Mouse (Mus musculus) liver, embryonic 12.5 days (tissue): Measurements from ENCODE around the gene Dhps. TPM values are rescaled to one million over a fixed set of nuclear protein-coding genes. Genes with fewer than 3 reads are reported as not detected.
A peak's percentile ranks its signal among the peaks of the same experiment; 100 is the strongest.

Experiments used
- ATAC-seq: fragments of 200-750 bp; cut with Nextera tagmentation; 2 replicates; pipeline ENCODE4 v1.8.0; 2017; ENCODE audit warnings: moderate number of reproducible peaks, mild to moderate bottlenecking, moderate library complexity
- H3K27ac ChIP-seq: fragments of 300-500 bp; sonication (generic); 2 replicates; pipeline ENCODE4 v1.5.1; 2016; ENCODE audit warnings: mild to moderate bottlenecking
- H3K27me3 ChIP-seq: fragments of 300-500 bp; sonication (generic); replicated peaks from 2 replicates; pipeline ENCODE4 v1.6.1; 2016; ENCODE audit warnings: mild to moderate bottlenecking, moderate library complexity
- H3K36me3 ChIP-seq: fragments of 300-500 bp; sonication (generic); 2 replicates; pipeline ENCODE4 v1.6.1; 2016; ENCODE audit warnings: mild to moderate bottlenecking, moderate library complexity
- H3K4me1 ChIP-seq: fragments of 300-500 bp; sonication (generic); 2 replicates; pipeline ENCODE4 v1.6.1; 2016
- H3K4me2 ChIP-seq: fragments of 300-500 bp; sonication (generic); 2 replicates; pipeline ENCODE4 v1.6.1; 2016; ENCODE audit warnings: mild to moderate bottlenecking, moderate library complexity
- H3K4me3 ChIP-seq: fragments of 300-500 bp; sonication (generic); 2 replicates; pipeline ENCODE4 v1.5.1; 2016; ENCODE audit warnings: mild to moderate bottlenecking, moderate library complexity
- H3K9ac ChIP-seq: fragments of 300-500 bp; sonication (generic); 2 replicates; pipeline ENCODE4 v1.6.1; 2016; ENCODE audit warnings: mild to moderate bottlenecking, moderate library complexity
- H3K9me3 ChIP-seq: fragments of 300-500 bp; sonication (generic); replicated peaks from 2 replicates; pipeline ENCODE4 v1.6.1; 2016; ENCODE audit warnings: mild to moderate bottlenecking, moderate library complexity
- WGBS: fragments of 180-500 bp; shearing (Covaris S2); methylation state at CpG from one replicate; pipeline ENCODE4 v1.1.7; 2016; ENCODE audit not compliant: insufficient replicate concordance; 5-methylcytosine and 5-hydroxymethylcytosine counted together
- polyA plus RNA-seq: library from polyadenylated mRNA; unstranded; fragments of >200 nt; fragmentation: Nextera tagmentation; extraction: Ambion mirVana; gene quantifications from 2 replicates; pipeline ENCODE4 v1.2.1, GENCODE M21; 2016

The Dhps gene
- polyA plus RNA-seq, 1 experiment from 2014 or later, result 52.3 TPM

DNA sequence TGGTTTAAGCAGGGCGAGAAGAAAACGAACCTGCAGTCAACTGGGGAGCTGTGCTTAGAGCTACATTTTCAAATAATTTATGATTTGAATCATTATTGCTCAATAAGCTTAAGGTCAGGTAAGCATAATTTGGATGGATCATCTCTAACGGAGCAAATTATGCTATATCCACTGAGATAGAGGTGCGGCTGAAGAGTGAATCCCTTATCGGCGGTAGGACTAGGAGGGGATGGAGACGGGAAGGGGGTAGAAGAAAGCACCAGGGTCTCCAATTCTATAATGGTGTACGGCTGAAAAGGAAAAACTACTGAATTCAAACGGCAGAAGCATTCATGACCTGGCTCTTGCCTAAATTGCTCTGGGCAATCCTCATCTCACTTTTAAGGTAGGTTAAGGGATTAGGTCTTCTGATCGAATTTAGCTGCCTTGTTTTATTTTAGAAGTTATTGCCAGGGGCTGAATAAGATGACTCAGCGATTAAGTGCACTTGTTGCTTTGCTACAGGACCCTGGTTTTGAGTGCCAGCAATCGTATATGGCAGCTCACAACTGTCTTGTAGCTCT is 36.3 kb upstream of the Dhps start:
- 3% methylated on average over 12 of the region's 12 CpGs for WGBS
- H3K27me3 ChIP-seq, result no peaks in the 10 kb centered on the region
- H3K4me3 ChIP-seq, result peak overlapping the region; percentile 86
- no peaks in the 10 kb centered on the region for H3K9me3 ChIP-seq
- peak overlapping the region; percentile 98 for H3K4me2 ChIP-seq
- ATAC-seq, result no peak
- H3K36me3 ChIP-seq, result peaks cover 50% of the 10 kb centered on the region
- peak overlapping the region; percentile 97 for H3K27ac ChIP-seq
- H3K9ac ChIP-seq, result peak overlapping the region; percentile 79
- H3K4me1 ChIP-seq, result peaks cover 67% of the 10 kb centered on the region

DNA sequence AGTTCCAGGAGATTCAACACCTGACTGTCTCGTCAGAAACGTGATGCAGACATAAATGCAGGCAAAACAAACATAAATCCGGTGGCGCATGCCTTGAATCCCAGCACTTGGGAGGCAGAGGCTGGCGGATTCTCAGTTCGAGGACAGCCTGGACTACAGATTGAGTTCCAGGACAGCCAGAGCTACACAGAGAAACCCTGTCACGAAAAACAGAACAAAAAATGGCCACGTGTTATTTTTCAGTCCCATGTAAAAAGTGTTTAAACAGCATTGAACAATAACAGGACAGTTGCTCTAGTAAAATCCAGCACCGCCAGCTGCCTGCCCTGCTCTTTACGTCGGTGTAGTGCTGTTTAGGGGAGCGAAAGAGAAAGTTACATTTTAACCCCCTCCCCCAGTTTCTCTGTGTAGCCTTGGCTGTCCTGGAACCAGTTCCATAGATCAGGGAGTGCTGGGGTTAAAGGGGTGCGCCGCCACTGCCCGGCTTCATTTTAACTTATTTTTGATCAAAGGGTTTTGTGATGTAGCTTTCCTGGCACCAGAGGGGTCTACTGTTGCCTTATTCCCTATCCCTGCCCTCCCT is 35.7 kb upstream of the Dhps start:
- Histone ChIP-seq H3K27ac (peak overlapping the region; percentile 97), H3K9ac (peak overlapping the region; percentile 79), H3K4me3 (peak overlapping the region; percentile 86), H3K9me3 (no peaks in the 10 kb centered on the region), H3K4me2 (peak overlapping the region; percentile 98), H3K4me1 (peaks cover 72% of the 10 kb centered on the region), H3K36me3 (peaks cover 51% of the 10 kb centered on the region), H3K27me3 (no peaks in the 10 kb centered on the region)
- WGBS, result under 1% methylated on average over 15 of the region's 15 CpGs
- peak; percentile 12; the same call in 1 of the 2 replicates for ATAC-seq

DNA sequence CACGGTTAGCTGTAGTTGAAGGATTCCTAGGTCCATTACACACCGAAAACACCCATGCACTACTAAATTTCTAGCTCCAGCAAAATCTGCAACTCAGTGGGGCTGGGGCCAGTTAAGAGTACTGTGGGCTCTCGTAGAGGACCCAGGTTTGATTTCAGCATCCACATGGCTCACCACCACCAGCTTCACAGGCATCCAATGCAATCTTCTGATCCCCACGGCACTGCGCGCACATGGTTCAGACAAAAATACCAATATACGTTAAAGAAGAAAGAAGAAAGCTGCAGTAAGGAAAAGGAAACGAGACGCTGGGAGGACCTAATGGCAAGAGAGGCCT is 35.2 kb upstream of the Dhps start:
- peak overlapping the region; percentile 97 for H3K27ac ChIP-seq
- H3K9me3 ChIP-seq, result no peaks in the 10 kb centered on the region
- H3K4me3 ChIP-seq, result peak overlapping the region; percentile 86
- H3K4me1 ChIP-seq, result peaks cover 74% of the 10 kb centered on the region
- under 1% methylated on average over 9 of the region's 9 CpGs for WGBS
- H3K4me2 ChIP-seq, result peak overlapping the region; percentile 98
- no peaks in the 10 kb centered on the region for H3K27me3 ChIP-seq
- peaks cover 51% of the 10 kb centered on the region for H3K36me3 ChIP-seq
- H3K9ac ChIP-seq, result peak overlapping the region; percentile 79
- peak; percentile 37 for ATAC-seq

DNA sequence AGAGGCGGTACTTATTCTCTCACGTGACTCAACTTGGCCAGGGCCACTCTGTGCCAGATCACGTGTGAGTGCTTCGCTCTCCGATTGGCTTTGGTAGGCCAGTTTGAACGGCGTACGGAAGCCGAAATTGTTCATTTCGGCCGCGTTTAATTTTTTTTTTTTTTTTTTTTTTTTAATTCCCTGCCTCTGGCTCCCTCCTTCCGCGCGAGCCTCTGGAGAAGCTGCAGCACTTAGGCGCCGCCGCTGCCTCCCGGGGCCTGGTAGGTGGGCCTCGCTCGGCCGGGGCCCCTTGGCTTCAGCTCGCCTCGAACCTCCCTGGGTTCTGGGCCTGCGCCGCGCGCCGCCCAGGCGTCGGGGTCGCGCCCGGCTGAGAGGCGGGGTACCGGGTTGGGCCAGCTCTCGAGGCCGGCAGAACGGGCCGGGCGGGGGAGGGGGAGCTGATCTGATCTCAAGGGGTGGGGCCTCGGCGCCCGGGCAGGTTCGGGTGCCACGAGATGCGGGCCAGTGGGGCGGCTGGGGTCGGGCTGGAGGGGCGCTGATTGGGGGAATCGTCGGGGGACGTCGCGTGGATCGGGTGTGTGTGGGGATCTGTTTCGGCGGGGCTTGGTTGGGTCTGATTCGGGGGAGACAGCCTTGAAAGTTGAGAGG is 34.7 kb upstream of the Dhps start, which contains the start of gene Tnpo2:
Gene Tnpo2, plus strand, starts transcription at position 198 of the 648 bp plus-strand sequence.
- Histone ChIP-seq H3K4me1 (peaks cover 78% of the 10 kb centered on the region), H3K4me2 (peak within 1 kb of the TSS; percentile 98)

GRCm38 (mm10) chr8:85037366-85037680 is 34.2 kb upstream of the Dhps start:
- peaks cover 51% of the 10 kb centered on the region for H3K36me3 ChIP-seq
- peak overlapping the region; percentile 86 for H3K4me3 ChIP-seq
- H3K4me2 ChIP-seq, result peak overlapping the region; percentile 98
- peak overlapping the region; percentile 97 for H3K27ac ChIP-seq
- 1% methylated on average over 14 of the region's 14 CpGs for WGBS
- no peaks in the 10 kb centered on the region for H3K27me3 ChIP-seq
- peak overlapping the region; percentile 94 for H3K9ac ChIP-seq
- peak; percentile 40 for ATAC-seq
- no peaks in the 10 kb centered on the region for H3K9me3 ChIP-seq
- H3K4me1 ChIP-seq, result peaks cover 81% of the 10 kb centered on the region

More for the DNA sequence above, 34.7 kb upstream of the Dhps start, which contains the start of gene Tnpo2:
- Histone ChIP-seq H3K27ac (peak within 1 kb of the TSS; percentile 97), H3K4me3 (peak within 1 kb of the TSS; percentile 86), H3K9me3 (no peaks in the 10 kb centered on the region), H3K36me3 (peaks cover 51% of the 10 kb centered on the region), H3K27me3 (no peaks in the 10 kb centered on the region), H3K9ac (peak within 1 kb of the TSS; percentile 94)
- peak; percentile 86 for ATAC-seq
- under 1% methylated on average over 59 of the region's 59 CpGs for WGBS

DNA sequence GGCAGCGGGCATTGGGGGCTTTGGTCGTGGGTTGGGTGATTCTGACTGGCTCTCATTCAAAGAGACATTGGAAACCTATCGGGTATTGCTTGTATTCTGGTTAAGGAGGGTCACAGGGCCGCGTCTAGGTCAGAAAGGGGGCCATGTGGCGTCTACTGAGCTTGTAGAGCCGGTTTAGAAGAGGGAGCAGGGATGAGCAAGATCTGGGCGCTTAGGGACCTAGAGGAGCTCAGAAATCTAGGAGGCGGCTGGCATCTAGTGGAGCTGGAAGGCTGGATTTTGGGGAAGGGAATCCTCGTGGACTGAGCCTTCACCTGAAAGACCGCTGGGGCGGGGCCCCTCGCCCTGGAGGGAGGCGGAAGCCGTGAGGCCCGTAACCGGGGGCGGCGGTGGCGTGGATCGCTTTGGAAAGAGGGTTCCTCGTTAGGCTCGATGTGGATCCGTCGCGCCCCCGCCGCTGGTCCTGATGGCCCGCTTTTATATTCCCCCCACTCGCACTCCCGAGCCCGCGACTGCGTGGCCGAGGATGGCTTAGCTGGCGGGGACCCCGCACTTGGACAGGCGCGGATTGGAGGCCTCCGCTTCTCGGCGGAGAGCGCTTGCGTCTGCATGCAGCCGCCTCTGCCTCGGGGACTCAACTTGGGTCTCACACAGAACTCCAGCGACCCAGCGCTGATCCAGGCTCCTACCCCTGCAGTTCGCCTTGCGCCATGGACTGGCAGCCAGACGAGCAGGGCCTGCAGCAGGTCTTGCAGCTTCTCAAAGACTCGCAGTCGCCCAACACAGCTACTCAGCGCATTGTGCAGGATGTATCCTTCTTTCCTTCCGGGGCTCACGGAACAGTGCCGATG is 33.7 kb upstream of the Dhps start:
- Histone ChIP-seq H3K27ac (peak overlapping the region; percentile 97), H3K9ac (peak overlapping the region; percentile 94), H3K9me3 (no peaks in the 10 kb centered on the region), H3K27me3 (no peaks in the 10 kb centered on the region), H3K4me2 (peak overlapping the region; percentile 98), H3K36me3 (peaks cover 51% of the 10 kb centered on the region), H3K4me3 (peak overlapping the region; percentile 86), H3K4me1 (peaks cover 76% of the 10 kb centered on the region)
- peak; percentile 53 for ATAC-seq
- WGBS, result 1% methylated on average over 57 of the region's 57 CpGs

GRCm38 (mm10) chr8:85043619-85044018 is 27.9 kb upstream of the Dhps start:
- H3K9ac ChIP-seq, result no peak overlapping the region
- H3K4me3 ChIP-seq, result no peak overlapping the region
- 86% methylated on average over 6 of the region's 6 CpGs for WGBS
- peaks cover 94% of the 10 kb centered on the region for H3K36me3 ChIP-seq
- H3K27ac ChIP-seq, result no peak overlapping the region
- H3K9me3 ChIP-seq, result no peaks in the 10 kb centered on the region
- H3K4me1 ChIP-seq, result peaks cover 35% of the 10 kb centered on the region
- H3K27me3 ChIP-seq, result no peaks in the 10 kb centered on the region
- no peak for ATAC-seq
- H3K4me2 ChIP-seq, result no peak overlapping the region

GRCm38 (mm10) chr8:85057367-85057766 is 14.2 kb upstream of the Dhps start:
- ATAC-seq, result no peak
- Histone ChIP-seq H3K4me1 (peaks cover 14% of the 10 kb centered on the region), H3K27me3 (no peaks in the 10 kb centered on the region), H3K9ac (no peak overlapping the region), H3K4me3 (no peak overlapping the region), H3K36me3 (peaks cover 57% of the 10 kb centered on the region), H3K4me2 (no peak overlapping the region), H3K9me3 (no peaks in the 10 kb centered on the region), H3K27ac (no peak overlapping the region)
- WGBS, result 78% methylated on average over 7 of the region's 7 CpGs

GRCm38 (mm10) chr8:85059879-85060616 is 11.5 kb upstream of the Dhps start, which contains the start of gene Fbxw9:
Gene Fbxw9 (plus strand): TSS chr8:85060055.
- 1% methylated on average over 52 of the region's 53 CpGs for WGBS
- ATAC-seq, result peak; percentile 82
- H3K36me3 ChIP-seq, result peaks cover 36% of the 10 kb centered on the region

GRCm38 (mm10) chr8:85062603-85063002 is 9.0 kb upstream of the Dhps start:
- no peak overlapping the region for H3K4me2 ChIP-seq
- WGBS, result 84% methylated on average over 4 of the region's 4 CpGs

More at GRCm38 (mm10) chr8:85059879-85060616, 11.5 kb upstream of the Dhps start, which contains the start of gene Fbxw9:
- peak within 1 kb of the TSS; percentile 70 for H3K9ac ChIP-seq
- peak within 1 kb of the TSS; percentile 68 for H3K4me3 ChIP-seq
- 0 out of 2 replicates have a peak within 1 kb of the TSS, but pooled peaks have one; percentile 5 for H3K27ac ChIP-seq
- no peaks in the 10 kb centered on the region for H3K9me3 ChIP-seq
- peak within 1 kb of the TSS; percentile 87 for H3K4me2 ChIP-seq
- H3K4me1 ChIP-seq, result peaks cover 14% of the 10 kb centered on the region
- H3K27me3 ChIP-seq, result no peaks in the 10 kb centered on the region

GRCm38 (mm10) chr8:85065213-85065612 is 6.3 kb upstream of the Dhps start:
- H3K27ac ChIP-seq, result peak overlapping the region; percentile 49; the same call in 1 of the 2 replicates
- no peak overlapping the region for H3K4me3 ChIP-seq
- H3K4me1 ChIP-seq, result peaks cover 9% of the 10 kb centered on the region
- no peak overlapping the region for H3K4me2 ChIP-seq
- H3K9me3 ChIP-seq, result no peaks in the 10 kb centered on the region
- H3K27me3 ChIP-seq, result 0 out of 2 replicates have a peak, but pooled peaks cover 3% of the 10 kb centered on the region
- peaks cover 14% of the 10 kb centered on the region; the same call in 1 of the 2 replicates for H3K36me3 ChIP-seq
- no peak overlapping the region for H3K9ac ChIP-seq
- 0 out of 2 replicates have a peak, but pooled peaks have one; percentile 30 for ATAC-seq
- WGBS, result 56% methylated on average over 2 of the region's 2 CpGs

More at GRCm38 (mm10) chr8:85062603-85063002, 9.0 kb upstream of the Dhps start:
- Histone ChIP-seq H3K9me3 (no peaks in the 10 kb centered on the region), H3K36me3 (peaks cover 19% of the 10 kb centered on the region), H3K27me3 (0 out of 2 replicates have a peak, but pooled peaks cover 2% of the 10 kb centered on the region), H3K4me3 (no peak overlapping the region), H3K27ac (no peak overlapping the region), H3K9ac (no peak overlapping the region), H3K4me1 (peaks cover 14% of the 10 kb centered on the region)
- ATAC-seq, result no peak
